Mouse (Mus musculus): ENCODE measurements at regions not wholly inside any gene's neighbourhood (a gene's known extent, or its start where the extent isn't known, plus 50 kb on each side); places are given as distances from the start of the nearest gene placed in this dataset.

GRCm38 (mm10) chr16:93263141-93263815 is 340.6 kb downstream of the Setd4 start:
- DNase-seq (ENCODE audit: low spot score): no peak

- DNase-seq (ENCODE audit: low spot score): no peak
Measured at GRCm38 (mm10) chr16:93246825-93247224, 357.0 kb downstream of the Setd4 start.

- no peak for DNase-seq (ENCODE audit: low spot score)
Measured at GRCm38 (mm10) chr16:93245738-93246137, 358.1 kb downstream of the Setd4 start.

GRCm38 (mm10) chr16:93238898-93239297 is 365.0 kb downstream of the Setd4 start:
- no peak for DNase-seq (ENCODE audit: low spot score)

- DNase-seq (ENCODE audit: low spot score): no peak
Measured at GRCm38 (mm10) chr16:93238326-93238725, 365.5 kb downstream of the Setd4 start.

GRCm38 (mm10) chr16:93225644-93226043 is 378.2 kb downstream of the Setd4 start:
- no peak for DNase-seq (ENCODE audit: low spot score)

GRCm38 (mm10) chr16:93225196-93225595 is 378.7 kb downstream of the Setd4 start:
- DNase-seq (ENCODE audit: low spot score): no peak

- DNase-seq (ENCODE audit: low spot score): no peak
Measured at GRCm38 (mm10) chr16:93219731-93220130, 384.1 kb downstream of the Setd4 start.

GRCm38 (mm10) chr16:93218402-93218801 is 385.5 kb downstream of the Setd4 start:
- DNase-seq (ENCODE audit: low spot score): no peak

- DNase-seq (ENCODE audit: low spot score): no peak
Measured at GRCm38 (mm10) chr16:93217600-93218226, 386.1 kb downstream of the Setd4 start.

- no peak for DNase-seq (ENCODE audit: low spot score)
Measured at GRCm38 (mm10) chr16:93215630-93216029, 388.2 kb downstream of the Setd4 start.

- DNase-seq (ENCODE audit: low spot score): no peak
Measured at GRCm38 (mm10) chr16:93213618-93214017, 387.7 kb upstream of the Runx1 start.

- no peak for DNase-seq (ENCODE audit: low spot score)
Measured at GRCm38 (mm10) chr16:93207675-93208074, 381.7 kb upstream of the Runx1 start.

GRCm38 (mm10) chr16:93207217-93207616 is 381.3 kb upstream of the Runx1 start:
- no peak for DNase-seq (ENCODE audit: low spot score)

- no peak for DNase-seq (ENCODE audit: low spot score)
Measured at GRCm38 (mm10) chr16:93206325-93206724, 380.4 kb upstream of the Runx1 start.

GRCm38 (mm10) chr16:93204601-93205000 is 378.7 kb upstream of the Runx1 start:
- DNase-seq (ENCODE audit: low spot score): no peak

GRCm38 (mm10) chr16:93202591-93202990 is 376.6 kb upstream of the Runx1 start:
- DNase-seq (ENCODE audit: low spot score): no peak

- no peak for DNase-seq (ENCODE audit: low spot score)
Measured at GRCm38 (mm10) chr16:93197300-93197699, 371.4 kb upstream of the Runx1 start.

GRCm38 (mm10) chr16:93193921-93194481 is 368.1 kb upstream of the Runx1 start:
- DNase-seq (ENCODE audit: low spot score): no peak

GRCm38 (mm10) chr16:93193263-93193662 is 367.3 kb upstream of the Runx1 start:
- DNase-seq (ENCODE audit: low spot score): no peak

GRCm38 (mm10) chr16:93192651-93193173 is 366.8 kb upstream of the Runx1 start:
- DNase-seq (ENCODE audit: low spot score): no peak

GRCm38 (mm10) chr16:93191174-93191573 is 365.2 kb upstream of the Runx1 start:
- DNase-seq (ENCODE audit: low spot score): no peak

GRCm38 (mm10) chr16:93190301-93190700 is 364.4 kb upstream of the Runx1 start:
- no peak for DNase-seq (ENCODE audit: low spot score)
